Mouse (Mus musculus) adrenal gland, adult 2 months (tissue): ENCODE results near the gene Olfr1130. TPM values are rescaled to one million over a fixed set of nuclear protein-coding genes. Genes with fewer than 3 reads are reported as not detected.
"Not testable (repeated sequence)": the region's sequence is repeated elsewhere in the genome, so short reads cannot be mapped to it uniquely, and the experiment has no call there.

Experiments used
- DNase-seq: peaks from one replicate; pipeline ENCODE4 v3.0.0; 2021
- long read RNA-seq: library from polyadenylated mRNA; stranded (forward); transcript quantifications from one replicate; pipeline ENCODE4 v2.0.0, GENCODE M21; 2021
- polyA plus RNA-seq: library from polyadenylated mRNA; depleted of rRNA; stranded (reverse); fragments of >200 nt; gene quantifications from 2 replicates; pipeline ENCODE4 v1.2.3, GENCODE M21; 2012; rRNA removed
- total RNA-seq, 2 experiments: library from RNA; stranded (reverse); gene quantifications; 2 replicates each; pipeline ENCODE4 v1.2.3; 2021

The Olfr1130 gene
- total RNA-seq: not detected
- not detected in 2 replicates for polyA plus RNA-seq
- long read RNA-seq: 0 reads

DNA sequence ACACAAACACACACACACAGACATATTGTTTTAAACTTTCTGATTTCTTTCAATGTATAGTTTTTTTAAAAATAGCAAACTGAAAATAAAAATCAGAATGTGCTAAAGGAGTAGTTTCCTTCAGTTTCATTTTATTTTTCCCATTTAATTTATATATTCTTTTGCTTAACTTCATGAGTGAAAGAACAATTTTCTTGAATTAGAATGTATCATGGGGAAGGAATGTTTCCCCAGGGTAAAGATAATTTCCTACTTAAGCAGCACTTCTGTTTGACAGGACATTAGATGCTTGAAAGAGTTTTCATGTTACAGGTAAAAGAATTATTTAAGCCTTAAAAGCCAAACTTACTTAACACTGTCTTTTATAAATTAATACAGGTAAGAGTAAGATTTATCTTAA lies at the start of gene Olfr1130:
Gene Olfr1130 (plus strand): TSS at position 301 of the 400 bp plus-strand sequence.
- DNase-seq: not testable (repeated sequence)

DNA sequence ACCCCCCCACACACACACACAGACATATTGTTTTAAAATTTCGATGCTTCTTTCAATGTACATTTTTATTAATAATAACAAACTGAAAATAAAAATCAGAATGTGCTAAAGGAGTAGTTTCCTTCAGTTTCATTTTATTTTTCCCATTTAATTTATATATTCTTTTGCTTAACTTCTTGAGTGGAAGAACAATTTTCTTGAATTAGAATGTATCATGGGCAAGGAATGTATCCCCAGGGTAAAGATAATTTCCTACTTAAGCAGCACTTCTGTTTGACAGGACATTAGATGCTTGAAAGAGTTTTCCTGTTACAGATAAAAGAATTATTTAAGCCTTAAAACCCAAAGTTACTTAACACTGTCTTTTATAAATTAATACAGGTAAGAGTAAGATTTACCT lies 32.4 kb upstream of the Olfr1130 start, which contains the start of gene Olfr1129:
Gene Olfr1129 (plus strand): TSS at position 301 of the 400 bp plus-strand sequence.
- not testable (repeated sequence) for DNase-seq

DNA sequence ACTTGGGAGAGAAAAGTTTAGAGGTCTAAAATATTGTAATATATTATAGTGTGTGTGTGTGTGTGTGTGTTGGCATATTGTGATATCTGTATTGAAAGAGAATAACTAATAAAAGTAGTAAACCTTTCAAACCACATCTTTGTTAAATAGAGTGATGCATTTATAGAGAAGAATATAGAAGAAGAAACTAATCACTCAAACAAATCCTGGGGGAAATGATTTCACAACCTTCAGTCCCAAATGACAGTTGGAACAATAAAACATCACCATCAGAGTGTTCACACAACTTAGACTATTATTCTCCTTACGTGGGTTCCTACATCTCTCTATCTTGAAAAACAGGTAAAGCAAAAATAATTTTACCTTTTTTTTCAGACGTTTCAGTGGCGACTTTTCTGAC lies 20.8 kb downstream of the Olfr1130 start, which contains the start of gene Olfr1131:
Gene Olfr1131 (plus strand): TSS at position 301 of the 400 bp plus-strand sequence.
- DNase-seq: no peak

DNA sequence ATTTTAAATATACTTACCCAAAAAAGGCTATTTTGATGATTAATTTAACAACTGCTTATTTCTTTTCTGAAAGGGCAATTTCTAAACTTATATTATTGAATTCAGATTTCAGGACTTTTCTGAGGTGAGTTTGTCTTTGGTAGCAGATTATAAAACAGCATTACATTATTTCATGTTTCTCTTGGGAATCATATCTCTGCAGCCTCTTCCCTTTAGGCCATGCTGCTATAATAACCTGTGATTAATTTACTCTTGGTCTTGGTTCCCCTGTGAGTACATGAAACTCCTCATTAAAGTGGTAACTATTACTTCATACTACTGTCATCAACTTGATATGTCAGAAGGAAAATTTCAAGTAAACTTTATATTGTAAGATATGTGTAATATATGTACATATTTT lies 31.4 kb downstream of the Olfr1130 start, which contains the start of gene Olfr1132:
Gene Olfr1132 (minus strand): TSS at position 101 of the 400 bp plus-strand sequence.
- DNase-seq: no peak

DNA sequence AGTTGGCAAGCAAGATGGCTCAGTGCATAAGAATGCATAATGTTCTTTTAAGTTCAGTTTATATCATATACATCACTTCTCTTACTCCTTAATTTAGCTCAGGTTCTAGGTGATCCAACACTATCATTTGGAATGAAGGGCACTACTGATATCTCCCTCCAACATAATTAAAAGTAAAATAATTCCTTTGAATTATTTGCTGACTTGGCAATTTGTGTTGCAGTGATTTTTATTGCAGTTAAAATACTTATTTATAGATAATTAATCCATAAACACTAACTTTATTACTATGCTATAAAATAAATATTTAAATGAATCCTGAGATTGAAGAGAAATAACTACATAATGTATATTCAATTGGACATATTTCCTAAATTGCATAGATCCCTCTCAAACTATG lies 36.4 kb downstream of the Olfr1130 start:
- no peak for DNase-seq

DNA sequence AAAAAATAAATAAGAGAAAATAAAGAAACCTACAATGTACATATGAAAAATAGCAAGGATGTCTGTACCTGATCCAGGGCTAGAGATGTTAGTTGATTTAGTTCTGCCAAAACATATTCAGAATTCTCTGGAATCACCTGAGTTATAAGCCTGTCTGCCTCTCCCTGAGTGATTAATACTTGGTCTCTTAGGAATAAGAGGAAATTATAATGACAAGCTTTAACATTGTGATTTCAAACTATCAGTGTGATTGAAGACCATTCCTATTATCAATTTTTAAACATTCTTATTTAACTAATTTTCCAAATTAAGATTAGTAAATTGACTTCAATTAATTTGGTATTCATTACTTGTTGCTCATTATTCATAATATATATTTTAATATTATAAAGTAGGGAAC lies 41.3 kb downstream of the Olfr1130 start, which contains the start of gene Olfr1133:
Gene Olfr1133 (minus strand): TSS at position 101 of the 400 bp plus-strand sequence.
- DNase-seq: no peak

DNA sequence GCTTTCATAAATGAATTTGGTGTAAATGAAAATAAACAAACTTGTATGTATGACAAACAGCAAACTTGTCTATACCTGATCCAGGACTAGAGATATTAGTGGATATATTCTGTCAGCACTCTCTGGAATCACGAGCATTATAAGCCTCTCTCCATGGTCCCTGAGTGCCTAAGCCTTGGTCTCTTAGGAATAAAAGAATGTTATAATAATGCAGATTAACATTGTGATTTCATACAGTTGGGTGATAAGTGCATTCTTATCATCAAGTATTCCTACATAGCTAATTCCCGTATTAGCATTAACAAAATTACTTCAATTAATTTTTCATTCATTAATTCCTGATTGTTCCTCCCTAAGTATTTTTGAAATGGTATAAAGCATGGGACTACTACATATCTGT lies 52.3 kb downstream of the Olfr1130 start, which contains the start of gene Olfr1134:
Gene Olfr1134 (minus strand): TSS at position 101 of the 400 bp plus-strand sequence.
- no peak for DNase-seq

Other genes starting within 250 kb of the Olfr1130 start
- not detected for gene Olfr1121, start 236.3 kb upstream of the Olfr1130 start, total RNA-seq
- gene Olfr1121, start 236.3 kb upstream of the Olfr1130 start, polyA plus RNA-seq: not detected in 2 replicates
- gene Olfr1122, start 220.4 kb upstream of the Olfr1130 start, total RNA-seq: not detected
- not detected in 2 replicates for gene Olfr1122, start 220.4 kb upstream of the Olfr1130 start, polyA plus RNA-seq
- not detected for gene Olfr1123, start 189.6 kb upstream of the Olfr1130 start, total RNA-seq
- not detected in 2 replicates for gene Olfr1123, start 189.6 kb upstream of the Olfr1130 start, polyA plus RNA-seq
- not detected for gene Olfr1124, start 175.9 kb upstream of the Olfr1130 start, total RNA-seq
- gene Olfr1124, start 175.9 kb upstream of the Olfr1130 start, polyA plus RNA-seq: not detected in 2 replicates
- not detected for gene Olfr1126, start 152.2 kb upstream of the Olfr1130 start, total RNA-seq
- gene Olfr1126, start 152.2 kb upstream of the Olfr1130 start, polyA plus RNA-seq: not detected in 2 replicates
- gene Pramel7, start 109.1 kb upstream of the Olfr1130 start, total RNA-seq: not detected
- gene Pramel7, start 109.1 kb upstream of the Olfr1130 start, polyA plus RNA-seq: not detected in 2 replicates
- gene Pramel6, start 99.6 kb upstream of the Olfr1130 start, total RNA-seq: not detected
- not detected in 2 replicates for gene Pramel6, start 99.6 kb upstream of the Olfr1130 start, polyA plus RNA-seq
- gene Olfr153, start 74.4 kb upstream of the Olfr1130 start, total RNA-seq: not detected
- not detected in 2 replicates for gene Olfr153, start 74.4 kb upstream of the Olfr1130 start, polyA plus RNA-seq
- not detected for gene Olfr1128, start 60.7 kb upstream of the Olfr1130 start, total RNA-seq
- gene Olfr1128, start 60.7 kb upstream of the Olfr1130 start, polyA plus RNA-seq: not detected in 2 replicates
- not detected for gene Olfr1129, start 32.3 kb upstream of the Olfr1130 start, total RNA-seq
- gene Olfr1129, start 32.3 kb upstream of the Olfr1130 start, polyA plus RNA-seq: not detected in 2 replicates
- gene Olfr1131, start 20.9 kb downstream of the Olfr1130 start, total RNA-seq: not detected
- gene Olfr1131, start 20.9 kb downstream of the Olfr1130 start, polyA plus RNA-seq: not detected in 2 replicates
- gene Olfr1132, start 31.3 kb downstream of the Olfr1130 start, total RNA-seq: not detected
- not detected in 2 replicates for gene Olfr1132, start 31.3 kb downstream of the Olfr1130 start, polyA plus RNA-seq
- not detected for gene Olfr1133, start 41.2 kb downstream of the Olfr1130 start, total RNA-seq
- not detected in 2 replicates for gene Olfr1133, start 41.2 kb downstream of the Olfr1130 start, polyA plus RNA-seq
- gene Olfr1134, start 52.2 kb downstream of the Olfr1130 start, total RNA-seq: not detected
- not detected in 2 replicates for gene Olfr1134, start 52.2 kb downstream of the Olfr1130 start, polyA plus RNA-seq
- gene Olfr1135, start 67.5 kb downstream of the Olfr1130 start, total RNA-seq: not detected
- not detected in 2 replicates for gene Olfr1135, start 67.5 kb downstream of the Olfr1130 start, polyA plus RNA-seq
- not detected for gene Olfr1136, start 87.7 kb downstream of the Olfr1130 start, total RNA-seq
- not detected in 2 replicates for gene Olfr1136, start 87.7 kb downstream of the Olfr1130 start, polyA plus RNA-seq
- not detected for gene Olfr1137, start 107.0 kb downstream of the Olfr1130 start, total RNA-seq
- not detected in 2 replicates for gene Olfr1137, start 107.0 kb downstream of the Olfr1130 start, polyA plus RNA-seq
- gene Olfr1138, start 133.8 kb downstream of the Olfr1130 start, total RNA-seq: not detected
- gene Olfr1138, start 133.8 kb downstream of the Olfr1130 start, polyA plus RNA-seq: not detected in 2 replicates
- gene Olfr1140, start 137.5 kb downstream of the Olfr1130 start, total RNA-seq: not detected
- not detected in 2 replicates for gene Olfr1140, start 137.5 kb downstream of the Olfr1130 start, polyA plus RNA-seq
- not detected for gene Olfr1141, start 147.8 kb downstream of the Olfr1130 start, total RNA-seq
- gene Olfr1141, start 147.8 kb downstream of the Olfr1130 start, polyA plus RNA-seq: not detected in 2 replicates
- not detected for gene Olfr152, start 173.3 kb downstream of the Olfr1130 start, total RNA-seq
- gene Olfr152, start 173.3 kb downstream of the Olfr1130 start, polyA plus RNA-seq: not detected in 2 replicates
- gene Olfr1143, start 194.4 kb downstream of the Olfr1130 start, total RNA-seq: not detected
- gene Olfr1143, start 194.4 kb downstream of the Olfr1130 start, polyA plus RNA-seq: not detected in 2 replicates
- gene Olfr1145, start 203.6 kb downstream of the Olfr1130 start, total RNA-seq: not detected
- not detected in 2 replicates for gene Olfr1145, start 203.6 kb downstream of the Olfr1130 start, polyA plus RNA-seq
- gene Olfr1148, start 224.3 kb downstream of the Olfr1130 start, total RNA-seq: not detected
- not detected in 2 replicates for gene Olfr1148, start 224.3 kb downstream of the Olfr1130 start, polyA plus RNA-seq
- gene Olfr1150-ps1, start 237.8 kb downstream of the Olfr1130 start, total RNA-seq: not detected
- not detected in 2 replicates for gene Olfr1150-ps1, start 237.8 kb downstream of the Olfr1130 start, polyA plus RNA-seq
- gene Olfr1151, start 249.7 kb downstream of the Olfr1130 start, total RNA-seq: not detected
- gene Olfr1151, start 249.7 kb downstream of the Olfr1130 start, polyA plus RNA-seq: not detected in 2 replicates